Mouse (Mus musculus): Measurements from ENCODE around the gene Scrn2.

GRCm38 (mm10) chr11:97007093-97007794 is 22.5 kb upstream of the Scrn2 start:
- no peak for TF ChIP-seq GATA1 (IDR thresholded peaks at IDR 0.05; ENCODE audit: low read length)
- TF ChIP-seq TAL1 (IDR thresholded peaks at IDR 0.05; ENCODE audit: low read length) = no peak
